Mouse (Mus musculus) forebrain, postnatal 0 days (tissue): ENCODE data around the gene Popdc3. TPM values are rescaled to one million over a fixed set of nuclear protein-coding genes. Genes with fewer than 3 reads are reported as not detected.
"Not testable (repeated sequence)": the region's sequence is repeated elsewhere in the genome, so short reads cannot be mapped to it uniquely, and the experiment has no call there.

Experiments used
- ATAC-seq: fragments of 200-750 bp; cut with Nextera tagmentation; 2 replicates; pipeline ENCODE4 v1.8.0; 2017; ENCODE audit warnings: mild to moderate bottlenecking, moderate library complexity
- DNase-seq: peaks from one replicate; pipeline ENCODE4 v3.0.0-alpha.2; 2015
- H3K27ac ChIP-seq: fragments of 300-500 bp; sonication (generic); 2 replicates; pipeline ENCODE4 v1.5.1; 2014; ENCODE audit warnings: low read depth, mild to moderate bottlenecking, antibody characterized with exemption, low read length, moderate library complexity, mixed read lengths
- H3K27me3 ChIP-seq: fragments of 300-500 bp; sonication (generic); 2 replicates; pipeline ENCODE4 v1.6.1; 2014; ENCODE audit warnings: mild to moderate bottlenecking, low read length, mixed read lengths; ENCODE audit not compliant: insufficient read depth
- H3K36me3 ChIP-seq: fragments of 300-500 bp; sonication (generic); 2 replicates; pipeline ENCODE4 v1.6.1; 2014; ENCODE audit warnings: mild to moderate bottlenecking, moderate library complexity; ENCODE audit not compliant: insufficient read depth
- H3K4me1 ChIP-seq: fragments of 300-500 bp; sonication (generic); 2 replicates; pipeline ENCODE4 v1.6.1; 2014; ENCODE audit warnings: antibody characterized with exemption; ENCODE audit not compliant: insufficient read depth
- H3K4me2 ChIP-seq: fragments of 300-500 bp; sonication (generic); 2 replicates; pipeline ENCODE4 v1.6.1; 2014; ENCODE audit warnings: low read depth, mild to moderate bottlenecking, moderate library complexity
- H3K4me3 ChIP-seq: fragments of 300-500 bp; sonication (generic); 2 replicates; pipeline ENCODE4 v1.5.1; 2014; ENCODE audit warnings: low read depth, low read length, mixed read lengths
- H3K9ac ChIP-seq: fragments of 300-500 bp; sonication (generic); 2 replicates; pipeline ENCODE4 v1.6.1; 2014; ENCODE audit warnings: mild to moderate bottlenecking
- H3K9me3 ChIP-seq: fragments of 300-500 bp; sonication (generic); 2 replicates; pipeline ENCODE4 v1.6.1; 2016; ENCODE audit warnings: low read length
- CTCF ChIP-seq: sonication (generic); IDR thresholded peaks from 2 replicates; pipeline ENCODE4 v1.5.1; 2016; ENCODE audit warnings: antibody characterized with exemption, control low read depth, low read depth
- WGBS: fragments of 180-500 bp; shearing (Covaris S2); extraction: QIAGEN DNeasy Blood & Tissue Kit; methylation state at CpG from one replicate; pipeline ENCODE4 v1.1.7; 2014; 5-methylcytosine and 5-hydroxymethylcytosine counted together
- polyA plus RNA-seq: library from polyadenylated mRNA; unstranded; fragments of >200 nt; fragmentation: Nextera tagmentation; extraction: Ambion mirVana; gene quantifications from 2 replicates; pipeline ENCODE4 v1.2.1, GENCODE M21; 2015
- total RNA-seq: library from RNA; depleted of rRNA; stranded (reverse); fragments of >200 nt; gene quantifications from 2 replicates; pipeline ENCODE4 v1.2.3, GENCODE M21; 2014; rRNA removed

Gene Popdc3
- total RNA-seq: 2.3 and 2.6 TPM in 2 replicates
- polyA plus RNA-seq: 1.6 and 2.9 TPM in 2 replicates

- H3K9ac ChIP-seq, H3K27me3 ChIP-seq, H3K4me2 ChIP-seq, H3K4me3 ChIP-seq, DNase-seq, H3K4me1 ChIP-seq, H3K9me3 ChIP-seq, ATAC-seq, H3K36me3 ChIP-seq, H3K27ac ChIP-seq: not testable (repeated sequence)
- WGBS: no CpG with 5 or more reads among the region's 5 CpGs
Measured at GRCm38 (mm10) chr10:45177798-45178197, at the start of gene Popdc3. Gene Popdc3 (plus strand): TSS chr10:45178098.

DNA sequence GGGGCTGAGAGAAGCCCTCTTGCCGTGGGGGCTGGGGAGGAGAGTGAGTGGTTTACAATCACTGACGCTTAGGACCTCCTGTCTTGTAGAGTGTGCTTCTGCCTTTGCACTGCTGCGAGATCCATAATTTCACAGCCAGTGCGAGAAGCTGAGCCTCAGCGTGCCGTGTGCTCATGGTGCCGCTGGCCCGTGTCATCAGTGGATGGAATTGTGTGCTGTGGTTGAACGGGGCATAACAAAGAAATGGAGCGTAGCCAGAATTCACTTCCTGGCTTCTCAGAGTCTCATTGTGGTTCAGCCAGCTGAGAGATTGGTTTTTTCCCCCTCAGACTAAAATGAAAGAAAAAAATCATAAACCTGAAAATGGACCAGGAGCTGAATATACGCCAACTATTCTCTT lies 48.8 kb upstream of the Popdc3 start:
- DNase-seq (peak; percentile 62), ATAC-seq (peak; percentile 55)
- H3K4me1 ChIP-seq: no peaks in the 10 kb centered on the region; the same call in 1 of the 2 replicates
- TF ChIP-seq CTCF: no peak
- H3K27me3 ChIP-seq: no peaks in the 10 kb centered on the region
- H3K9ac ChIP-seq: no peak overlapping the region
- WGBS: 41% methylated on average over 11 of the region's 11 CpGs
- no peak overlapping the region for H3K4me3 ChIP-seq
- no peak overlapping the region for H3K27ac ChIP-seq
- peak overlapping the region; percentile 0 for H3K4me2 ChIP-seq
- H3K9me3 ChIP-seq: no peaks in the 10 kb centered on the region
- peaks cover 14% of the 10 kb centered on the region for H3K36me3 ChIP-seq

DNA sequence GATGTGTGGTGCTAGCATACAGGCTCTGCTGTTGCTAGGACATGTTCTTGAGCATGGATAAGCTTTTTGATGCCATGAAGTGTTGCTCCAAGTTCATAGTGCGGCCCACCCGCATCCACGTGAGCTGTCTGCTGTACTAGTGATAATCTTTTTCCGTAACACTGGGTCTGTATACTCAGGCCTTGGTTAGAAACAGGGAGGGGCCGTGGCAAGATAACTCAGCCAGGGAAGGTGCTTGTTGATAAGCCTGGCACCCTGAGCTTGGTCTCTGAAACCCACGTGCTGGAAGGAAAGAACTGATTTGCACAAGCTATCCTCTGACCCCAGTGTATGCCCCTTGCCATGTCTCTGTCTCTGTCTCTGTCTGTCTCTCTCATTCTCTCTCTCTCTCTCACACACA lies 47.9 kb upstream of the Popdc3 start:
- no peak for DNase-seq
- Histone ChIP-seq H3K36me3 (peaks cover 14% of the 10 kb centered on the region), H3K9me3 (no peaks in the 10 kb centered on the region), H3K9ac (no peak overlapping the region), H3K27me3 (no peaks in the 10 kb centered on the region), H3K4me2 (no peak overlapping the region), H3K27ac (no peak overlapping the region), H3K4me1 (no peaks in the 10 kb centered on the region; the same call in 1 of the 2 replicates), H3K4me3 (no peak overlapping the region)
- WGBS: 93% methylated on average over 6 of the region's 6 CpGs
- no peak for TF ChIP-seq CTCF
- no peak for ATAC-seq

DNA sequence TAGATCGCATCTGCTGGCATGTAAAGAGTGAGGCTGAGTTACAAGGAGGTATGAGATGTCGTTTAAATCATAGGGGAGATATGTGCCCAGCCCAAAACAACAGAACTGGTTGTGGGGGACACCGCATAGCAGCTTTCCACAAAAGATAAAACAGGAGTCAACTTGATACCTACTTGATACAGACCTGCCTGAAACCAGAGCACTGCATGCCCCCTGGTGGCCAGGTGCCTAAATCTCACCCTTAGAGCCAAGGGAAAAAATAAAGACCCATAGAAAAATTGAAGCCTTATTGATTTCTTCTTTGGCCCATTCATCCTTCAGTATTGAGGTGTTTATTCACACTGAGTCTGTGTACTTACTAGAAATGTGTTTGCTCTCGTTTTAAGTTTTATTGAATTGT lies 45.5 kb upstream of the Popdc3 start:
- Histone ChIP-seq H3K4me2 (no peak overlapping the region), H3K4me1 (peaks cover 2% of the 10 kb centered on the region; the same call in 1 of the 2 replicates), H3K36me3 (peaks cover 6% of the 10 kb centered on the region; the same call in 1 of the 2 replicates), H3K27ac (no peak overlapping the region), H3K9ac (no peak overlapping the region), H3K9me3 (no peaks in the 10 kb centered on the region), H3K27me3 (no peaks in the 10 kb centered on the region), H3K4me3 (no peak overlapping the region)
- DNase-seq: no peak
- no peak for ATAC-seq
- peak; percentile 62 for TF ChIP-seq CTCF
- WGBS: 78% methylated on average over 4 of the region's 4 CpGs

DNA sequence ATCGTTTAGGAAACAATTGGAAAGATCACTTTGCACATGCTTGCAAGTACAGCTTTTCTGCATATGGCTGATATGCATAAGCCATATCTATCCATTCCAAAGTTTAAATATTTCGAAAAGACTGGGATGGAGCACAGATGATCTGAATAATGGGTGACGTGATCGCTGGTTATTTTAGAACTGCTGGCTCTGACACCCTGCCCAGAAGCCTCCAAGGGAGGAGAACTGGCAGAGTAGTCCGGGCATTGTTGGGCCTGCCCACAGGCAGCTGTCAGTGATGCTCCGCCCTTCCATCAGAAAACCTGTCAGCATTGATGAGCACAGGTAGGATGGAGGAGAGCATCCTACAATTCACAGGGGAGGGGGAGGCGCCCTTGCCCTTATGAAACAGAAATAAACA lies 41.1 kb upstream of the Popdc3 start:
- no peak overlapping the region for H3K4me2 ChIP-seq
- ATAC-seq: peak; percentile 84
- no peaks in the 10 kb centered on the region; the same call in 1 of the 2 replicates for H3K36me3 ChIP-seq
- H3K4me1 ChIP-seq: 0 out of 2 replicates have a peak, but pooled peaks cover 6% of the 10 kb centered on the region
- H3K27me3 ChIP-seq: no peaks in the 10 kb centered on the region
- no peaks in the 10 kb centered on the region for H3K9me3 ChIP-seq
- peak; percentile 41 for DNase-seq
- no peak overlapping the region for H3K9ac ChIP-seq
- H3K27ac ChIP-seq: no peak overlapping the region
- WGBS: 60% methylated on average over 7 of the region's 7 CpGs
- no peak overlapping the region for H3K4me3 ChIP-seq
- no peak for TF ChIP-seq CTCF

GRCm38 (mm10) chr10:45139910-45140309 lies 38.0 kb upstream of the Popdc3 start:
- ATAC-seq: no peak
- 0 out of 2 replicates have a peak, but pooled peaks cover 6% of the 10 kb centered on the region for H3K4me1 ChIP-seq
- no peak overlapping the region for H3K9ac ChIP-seq
- 63% methylated on average over 4 of the region's 4 CpGs for WGBS
- H3K36me3 ChIP-seq: no peaks in the 10 kb centered on the region
- no peak for DNase-seq
- H3K4me3 ChIP-seq: no peak overlapping the region
- H3K27ac ChIP-seq: no peak overlapping the region
- TF ChIP-seq CTCF: no peak
- H3K27me3 ChIP-seq: no peaks in the 10 kb centered on the region
- no peak overlapping the region for H3K4me2 ChIP-seq
- no peaks in the 10 kb centered on the region for H3K9me3 ChIP-seq

DNA sequence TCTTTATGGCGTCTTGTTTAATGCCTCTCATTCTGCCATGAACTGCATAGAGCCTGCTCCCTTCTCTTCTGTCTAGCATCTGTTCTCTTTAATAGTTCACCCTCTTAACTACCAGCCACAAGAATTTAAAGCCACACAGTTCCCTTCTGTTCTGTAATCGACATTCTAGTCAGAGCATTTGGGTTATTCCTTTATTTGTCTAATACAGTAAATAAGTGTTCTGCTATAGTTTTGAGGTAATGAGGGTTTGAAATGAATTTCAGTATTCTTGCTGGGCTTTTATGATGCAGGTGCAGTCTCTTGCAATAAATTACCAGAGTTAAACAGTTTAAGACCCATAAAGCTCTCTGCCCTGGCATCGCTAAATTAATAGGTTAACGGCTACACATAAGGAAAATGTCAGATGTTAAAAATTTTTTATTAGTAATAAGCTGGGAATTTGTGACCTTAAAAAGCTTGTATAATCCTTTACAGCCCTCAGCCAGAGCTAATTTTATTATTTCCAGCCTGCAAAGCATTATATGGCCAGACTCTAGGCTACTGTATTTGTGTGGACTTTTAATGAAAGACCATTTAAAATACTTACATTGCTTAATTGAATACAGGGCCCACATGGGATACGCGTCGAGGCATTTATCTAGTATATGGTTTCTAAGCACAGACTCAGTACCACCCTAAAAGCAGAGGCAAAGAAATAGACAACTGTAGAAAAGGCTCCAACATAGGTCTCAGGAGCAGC lies 37.3 kb upstream of the Popdc3 start:
- 70% methylated on average over 7 of the region's 7 CpGs for WGBS
- TF ChIP-seq CTCF: no peak
- DNase-seq: no peak

More for the DNA sequence above, 37.3 kb upstream of the Popdc3 start:
- no peak overlapping the region for H3K4me2 ChIP-seq
- no peak overlapping the region for H3K4me3 ChIP-seq
- H3K9ac ChIP-seq: no peak overlapping the region
- H3K36me3 ChIP-seq: no peaks in the 10 kb centered on the region
- H3K27ac ChIP-seq: no peak overlapping the region
- no peaks in the 10 kb centered on the region for H3K9me3 ChIP-seq
- H3K27me3 ChIP-seq: no peaks in the 10 kb centered on the region
- ATAC-seq: no peak
- 0 out of 2 replicates have a peak, but pooled peaks cover 6% of the 10 kb centered on the region for H3K4me1 ChIP-seq
